Mouse (Mus musculus) midbrain, embryonic 15.5 days (tissue): ENCODE data around the gene Gm16181. TPM values are rescaled to one million over a fixed set of nuclear protein-coding genes. Genes with fewer than 3 reads are reported as not detected.

ENCODE experiments used
- ATAC-seq: fragments of 200-750 bp; cut with Nextera tagmentation; replicated peaks from 2 replicates; pipeline ENCODE4 v1.8.0; 2017; ENCODE audit warnings: moderate TSS enrichment
- H3K27ac ChIP-seq: fragments of 300-500 bp; sonication (generic); 2 replicates; pipeline ENCODE4 v1.5.1; 2015; ENCODE audit warnings: mild to moderate bottlenecking, inconsistent platforms
- H3K27me3 ChIP-seq: fragments of 300-500 bp; sonication (generic); replicated peaks from 2 replicates; pipeline ENCODE4 v1.6.1; 2015; ENCODE audit warnings: inconsistent platforms
- H3K36me3 ChIP-seq: fragments of 300-500 bp; sonication (generic); replicated peaks from 2 replicates; pipeline ENCODE4 v1.6.1; 2015; ENCODE audit warnings: inconsistent platforms
- H3K4me1 ChIP-seq: fragments of 300-500 bp; sonication (generic); 2 replicates; pipeline ENCODE4 v1.6.1; 2015; ENCODE audit warnings: inconsistent platforms
- H3K4me2 ChIP-seq: fragments of 300-500 bp; sonication (generic); 2 replicates; pipeline ENCODE4 v1.6.1; 2015; ENCODE audit warnings: inconsistent platforms, mild to moderate bottlenecking, moderate library complexity
- H3K4me3 ChIP-seq: fragments of 300-500 bp; sonication (generic); 2 replicates; pipeline ENCODE4 v1.5.1; 2015; ENCODE audit warnings: mild to moderate bottlenecking, inconsistent platforms
- H3K9ac ChIP-seq: fragments of 300-500 bp; sonication (generic); 2 replicates; pipeline ENCODE4 v1.6.1; 2015; ENCODE audit warnings: mild to moderate bottlenecking, inconsistent platforms
- H3K9me3 ChIP-seq: fragments of 300-500 bp; sonication (generic); 2 replicates; pipeline ENCODE4 v1.6.1; 2016; ENCODE audit warnings: inconsistent platforms
- WGBS: fragments of 180-500 bp; shearing (Covaris S2); methylation state at CpG from one replicate; pipeline ENCODE4 v1.1.7; 2015; ENCODE audit warnings: mixed read lengths; 5-methylcytosine and 5-hydroxymethylcytosine counted together
- polyA plus RNA-seq: library from polyadenylated mRNA; unstranded; fragments of >200 nt; fragmentation: Nextera tagmentation; extraction: Ambion mirVana; gene quantifications from 2 replicates; pipeline ENCODE4 v1.2.1, GENCODE M21; 2015

Gm16181 gene
- polyA plus RNA-seq, 1 experiment from 2014 or later = 1.6 TPM

DNA sequence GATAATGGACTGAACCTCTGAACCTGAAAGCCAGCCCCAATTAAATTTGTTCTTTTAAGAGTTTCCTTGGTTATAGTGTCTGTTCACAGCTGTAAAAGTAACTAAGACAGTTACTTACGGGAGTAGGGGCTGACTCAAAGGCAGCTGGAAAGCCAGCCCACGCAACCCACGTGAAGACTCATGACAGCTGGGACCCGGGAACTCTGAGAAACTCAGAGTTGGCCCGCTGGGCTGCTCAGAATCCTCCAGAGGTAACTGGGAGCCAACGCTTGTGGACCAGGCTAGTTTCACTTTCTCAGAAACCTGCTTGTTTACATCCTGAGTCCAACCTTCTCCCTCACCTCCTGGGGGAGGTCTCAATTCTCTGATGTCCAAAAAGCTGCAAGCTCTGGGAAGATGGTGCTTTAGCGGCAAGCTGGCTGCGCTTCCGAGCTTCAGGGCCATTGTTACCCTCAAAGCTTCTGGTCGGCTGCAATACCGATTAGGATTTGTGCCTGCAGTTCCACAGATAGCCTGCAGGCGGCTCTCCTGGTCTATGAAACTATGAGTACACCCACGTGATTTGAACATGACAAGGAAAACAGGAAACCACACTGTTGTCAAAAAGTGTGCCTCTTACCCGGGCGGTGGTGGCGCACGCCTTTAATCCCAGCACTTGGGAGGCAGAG is 37.3 kb downstream of the Gm16181 start:
- Histone ChIP-seq H3K27ac (no peak overlapping the region), H3K9me3 (no peaks in the 10 kb centered on the region), H3K4me2 (peak overlapping the region; percentile 34), H3K9ac (no peak overlapping the region), H3K4me3 (no peak overlapping the region), H3K4me1 (0 out of 2 replicates have a peak, but pooled peaks cover 4% of the 10 kb centered on the region), H3K36me3 (peaks cover 13% of the 10 kb centered on the region), H3K27me3 (0 out of 2 replicates have a peak, but pooled peaks cover 8% of the 10 kb centered on the region)
- ATAC-seq = no peak
- WGBS = 13% methylated on average over 17 of the region's 17 CpGs

GRCm38 (mm10) chr17:35258492-35259478 is 38.2 kb downstream of the Gm16181 start:
- H3K4me1 ChIP-seq = peaks cover 7% of the 10 kb centered on the region
- peak overlapping the region; percentile 34; the same call in 1 of the 2 replicates for H3K4me2 ChIP-seq
- no peak overlapping the region for H3K9ac ChIP-seq
- H3K4me3 ChIP-seq = no peak overlapping the region
- ATAC-seq = no peak
- H3K27ac ChIP-seq = no peak overlapping the region
- 60% methylated on average over 13 of the region's 14 CpGs for WGBS
- H3K9me3 ChIP-seq = no peaks in the 10 kb centered on the region
- H3K36me3 ChIP-seq = peaks cover 6% of the 10 kb centered on the region
- H3K27me3 ChIP-seq = 0 out of 2 replicates have a peak, but pooled peaks cover 8% of the 10 kb centered on the region

GRCm38 (mm10) chr17:35259621-35260020 is 39.0 kb downstream of the Gm16181 start:
- Histone ChIP-seq H3K4me1 (peaks cover 8% of the 10 kb centered on the region), H3K4me2 (no peak overlapping the region), H3K27ac (no peak overlapping the region), H3K9me3 (no peaks in the 10 kb centered on the region), H3K9ac (no peak overlapping the region), H3K36me3 (no peaks in the 10 kb centered on the region), H3K4me3 (no peak overlapping the region), H3K27me3 (peaks cover 12% of the 10 kb centered on the region; the same call in 1 of the 2 replicates)
- ATAC-seq = no peak
- 71% methylated on average over 4 of the region's 4 CpGs for WGBS

- Histone ChIP-seq H3K9me3 (no peaks in the 10 kb centered on the region), H3K4me1 (peaks cover 8% of the 10 kb centered on the region), H3K27me3 (peaks cover 12% of the 10 kb centered on the region; the same call in 1 of the 2 replicates), H3K27ac (no peak overlapping the region), H3K9ac (no peak overlapping the region), H3K4me3 (no peak overlapping the region), H3K36me3 (no peaks in the 10 kb centered on the region), H3K4me2 (no peak overlapping the region)
- ATAC-seq = no peak
- WGBS = 71% methylated on average over 13 of the region's 13 CpGs
Measured at GRCm38 (mm10) chr17:35261651-35262050, 41.0 kb downstream of the Gm16181 start.

DNA sequence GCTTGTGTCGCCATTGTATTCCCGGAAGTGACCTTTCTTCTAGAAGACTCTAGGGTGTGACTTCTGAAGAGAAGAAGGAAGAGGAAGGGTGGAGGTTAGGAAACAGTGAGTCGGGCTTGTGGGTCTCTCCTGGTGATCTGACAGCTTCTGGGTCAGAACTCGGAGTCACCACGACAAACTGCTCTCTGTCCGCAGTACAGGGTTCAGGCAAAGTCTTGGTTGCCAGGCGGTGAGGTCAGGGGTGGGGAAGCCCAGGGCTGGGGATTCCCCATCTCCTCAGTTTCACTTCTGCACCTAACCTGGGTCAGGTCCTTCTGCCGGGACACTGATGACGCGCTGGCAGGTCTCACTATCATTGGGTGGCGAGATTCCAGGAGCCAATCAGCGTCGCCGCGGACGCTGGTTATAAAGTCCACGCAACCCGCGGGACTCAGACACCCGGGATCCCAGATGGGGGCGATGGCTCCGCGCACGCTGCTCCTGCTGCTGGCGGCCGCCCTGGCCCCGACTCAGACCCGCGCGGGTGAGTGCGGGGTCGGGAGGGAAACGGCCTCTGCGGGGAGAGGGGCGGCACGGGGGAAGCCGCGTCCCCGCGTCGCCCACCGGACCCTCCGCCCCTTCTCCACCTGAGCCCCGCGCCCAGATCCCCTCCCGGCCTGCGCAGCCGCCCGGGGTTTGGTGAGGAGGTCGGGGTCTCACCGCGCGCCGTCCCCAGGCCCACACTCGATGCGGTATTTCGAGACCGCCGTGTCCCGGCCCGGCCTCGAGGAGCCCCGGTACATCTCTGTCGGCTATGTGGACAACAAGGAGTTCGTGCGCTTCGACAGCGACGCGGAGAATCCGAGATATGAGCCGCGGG is 42.3 kb downstream of the Gm16181 start, which contains the start of gene H2-D1:
Gene H2-D1, plus strand, starts transcription at position 67 of the 859 bp plus-strand sequence.
- WGBS = 1% methylated on average over 68 of the region's 73 CpGs
- no peaks in the 10 kb centered on the region for H3K9me3 ChIP-seq

DNA sequence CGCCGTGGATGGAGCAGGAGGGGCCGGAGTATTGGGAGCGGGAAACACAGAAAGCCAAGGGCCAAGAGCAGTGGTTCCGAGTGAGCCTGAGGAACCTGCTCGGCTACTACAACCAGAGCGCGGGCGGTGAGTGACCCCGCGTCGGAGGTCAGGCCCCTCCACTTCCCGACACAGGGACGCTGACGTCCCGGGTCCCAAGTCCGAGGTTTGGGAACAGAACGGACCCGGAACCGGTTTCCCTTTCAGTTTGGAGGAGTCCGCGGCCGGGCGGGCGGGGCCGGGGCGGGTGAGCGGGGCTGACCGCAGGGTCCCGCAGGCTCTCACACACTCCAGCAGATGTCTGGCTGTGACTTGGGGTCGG is 42.9 kb downstream of the Gm16181 start:
- ATAC-seq = peak; percentile 47
- WGBS = 1% methylated on average over 30 of the region's 31 CpGs
- peak overlapping the region; percentile 94 for H3K4me2 ChIP-seq

More for the DNA sequence above, 42.3 kb downstream of the Gm16181 start, which contains the start of gene H2-D1:
- H3K27me3 ChIP-seq = peaks cover 12% of the 10 kb centered on the region; the same call in 1 of the 2 replicates
- H3K9ac ChIP-seq = peak within 1 kb of the TSS; percentile 55
- peak within 1 kb of the TSS; percentile 69 for H3K4me3 ChIP-seq
- no peaks in the 10 kb centered on the region for H3K36me3 ChIP-seq
- H3K27ac ChIP-seq = no peak within 1 kb of the TSS
- ATAC-seq = peak; percentile 95
- H3K4me1 ChIP-seq = peaks cover 6% of the 10 kb centered on the region
- peak within 1 kb of the TSS; percentile 94 for H3K4me2 ChIP-seq

GRCm38 (mm10) chr17:35267399-35268086 is 46.9 kb downstream of the Gm16181 start:
- no peak overlapping the region for H3K9ac ChIP-seq
- peaks cover 4% of the 10 kb centered on the region; the same call in 1 of the 2 replicates for H3K27me3 ChIP-seq
- H3K4me1 ChIP-seq = peaks cover 4% of the 10 kb centered on the region
- 78% methylated on average over 1 of the region's 1 CpGs for WGBS
- ATAC-seq = no peak
- H3K9me3 ChIP-seq = no peaks in the 10 kb centered on the region
- H3K27ac ChIP-seq = no peak overlapping the region
- no peak overlapping the region for H3K4me2 ChIP-seq
- H3K36me3 ChIP-seq = no peaks in the 10 kb centered on the region
- no peak overlapping the region for H3K4me3 ChIP-seq

More for the DNA sequence above, 42.9 kb downstream of the Gm16181 start:
- no peaks in the 10 kb centered on the region for H3K36me3 ChIP-seq
- peaks cover 12% of the 10 kb centered on the region; the same call in 1 of the 2 replicates for H3K27me3 ChIP-seq
- H3K4me1 ChIP-seq = peaks cover 4% of the 10 kb centered on the region
- H3K9ac ChIP-seq = peak overlapping the region; percentile 55
- no peak overlapping the region for H3K27ac ChIP-seq
- H3K9me3 ChIP-seq = no peaks in the 10 kb centered on the region
- peak overlapping the region; percentile 69 for H3K4me3 ChIP-seq

DNA sequence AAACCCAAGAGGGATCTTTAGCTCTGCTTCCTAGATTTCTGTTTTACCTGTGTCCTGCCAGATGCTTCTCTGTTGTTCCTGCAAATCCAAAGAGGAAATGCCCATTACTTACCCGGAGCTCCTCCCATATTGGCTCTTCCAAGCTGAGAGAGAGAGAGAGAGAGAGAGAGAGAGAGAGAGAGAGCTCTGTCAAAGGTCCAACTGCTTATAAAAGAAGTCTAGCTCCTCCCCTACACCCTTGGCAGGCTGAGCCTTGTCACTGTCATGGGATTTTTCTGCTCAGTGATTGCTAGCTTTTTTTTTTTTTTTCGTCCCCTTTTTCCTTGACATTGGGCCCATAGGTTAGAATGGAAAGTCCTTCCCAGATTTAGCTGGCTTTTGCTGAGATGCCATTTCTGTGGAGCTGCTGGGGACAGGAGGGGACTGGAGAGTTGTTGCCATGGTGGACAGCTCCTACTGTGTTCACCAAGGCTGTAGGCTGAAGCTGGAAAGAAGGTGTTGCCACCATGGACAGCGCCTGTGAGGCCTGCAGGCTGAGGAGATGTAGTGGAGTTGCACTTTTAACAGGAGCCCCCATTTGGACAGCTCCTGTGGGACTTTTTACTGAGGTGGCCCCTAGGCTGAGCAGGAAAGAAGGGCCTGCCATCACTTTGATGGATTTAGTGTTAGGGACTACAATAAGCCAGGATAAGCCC is 49.2 kb downstream of the Gm16181 start:
- H3K4me3 ChIP-seq = no peak overlapping the region
- no peaks in the 10 kb centered on the region for H3K27me3 ChIP-seq
- 29% methylated on average over 3 of the region's 3 CpGs for WGBS
- no peak overlapping the region for H3K4me2 ChIP-seq
- ATAC-seq = no peak
- no peaks in the 10 kb centered on the region for H3K36me3 ChIP-seq
- no peaks in the 10 kb centered on the region for H3K9me3 ChIP-seq
- no peak overlapping the region for H3K9ac ChIP-seq
- no peaks in the 10 kb centered on the region for H3K4me1 ChIP-seq
- no peak overlapping the region for H3K27ac ChIP-seq

DNA sequence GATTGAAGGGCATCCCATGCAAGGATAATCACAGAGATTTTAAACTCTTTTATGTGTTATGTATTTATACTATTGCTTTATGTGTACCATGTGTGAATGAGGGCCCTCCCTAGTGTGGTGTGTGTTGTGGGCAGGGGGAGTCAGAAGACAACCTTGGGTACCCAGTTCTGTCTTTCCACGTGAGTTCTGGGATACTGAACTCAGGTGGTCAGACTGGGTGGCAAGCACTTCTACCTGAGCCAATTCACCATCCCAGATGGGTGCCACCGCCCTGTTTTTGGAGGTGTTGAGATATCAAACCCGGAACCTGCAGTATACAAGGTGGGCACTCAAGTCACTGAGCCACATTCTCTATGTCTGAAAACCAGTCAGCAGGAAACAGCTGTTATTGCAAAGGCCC is 51.6 kb downstream of the Gm16181 start:
- H3K4me3 ChIP-seq = no peak overlapping the region
- no peak overlapping the region for H3K4me2 ChIP-seq
- no peaks in the 10 kb centered on the region for H3K36me3 ChIP-seq
- no peaks in the 10 kb centered on the region for H3K9me3 ChIP-seq
- WGBS = 65% methylated on average over 3 of the region's 3 CpGs
- no peaks in the 10 kb centered on the region; the same call in 1 of the 2 replicates for H3K27me3 ChIP-seq
- H3K27ac ChIP-seq = no peak overlapping the region
- H3K4me1 ChIP-seq = no peaks in the 10 kb centered on the region
- no peak overlapping the region for H3K9ac ChIP-seq
- no peak for ATAC-seq
